ENCODE assay signal across 18 mouse cellular contexts in genomic region chr11:75323326-75323737, GRCm38 (mm10). TPM values are rescaled to one million over a fixed set of nuclear protein-coding genes. Genes with fewer than 3 reads are reported as not detected.
DNase-seq lines count a peak whose midpoint lies in the region; ATAC-seq and TF ChIP-seq lines count a peak whose summit lies in the region.
"Had no signal": no experiment of that assay in that cellular context is flagged by ENCODE, and none has a peak within 500 bp of the region (broad histone marks: within the 10 kb centered on the region; RNA-seq: fewer than 3 reads in every experiment).

No protein-coding gene starts in this region.

- H3K9ac ChIP-seq in lung, postnatal 0 days (replicated peaks; ENCODE audit: low read depth) = no peak overlapping the region
- H3K9ac ChIP-seq in hindbrain, embryonic 12.5 days = no peak overlapping the region
- H3K9ac ChIP-seq: embryonic facial prominence, embryonic 15.5 days; heart, embryonic 15.5 days; hindbrain, embryonic 15.5 days; kidney, embryonic 15.5 days; stomach, embryonic 15.5 days had no signal

- H3K9me3 ChIP-seq in lung, postnatal 0 days (ENCODE audit: low read length) = no peaks in the 10 kb centered on the region
- no peaks in the 10 kb centered on the region for H3K9me3 ChIP-seq in hindbrain, embryonic 12.5 days (replicated peaks)
- H3K9me3 ChIP-seq: embryonic facial prominence, embryonic 15.5 days; heart, embryonic 15.5 days; hindbrain, embryonic 15.5 days; kidney, embryonic 15.5 days; stomach, embryonic 15.5 days had no signal

- H3K4me1 ChIP-seq in lung, postnatal 0 days (ENCODE audit: insufficient read depth, low read depth, low read length) = no peaks in the 10 kb centered on the region
- H3K4me1 ChIP-seq in cortical plate, adult 2 months (ENCODE audit: control insufficient read depth, insufficient read depth, low read length) = no peaks in the 10 kb centered on the region; the same call in 1 of the 2 replicates
- peaks cover 7% of the 10 kb centered on the region; the same call in 1 of the 2 replicates for H3K4me1 ChIP-seq in hindbrain, embryonic 12.5 days

- H3K36me3 ChIP-seq in lung, postnatal 0 days (ENCODE audit: insufficient read depth, low read length) = no peaks in the 10 kb centered on the region; the same call in 1 of the 2 replicates
- peaks cover 2% of the 10 kb centered on the region for H3K36me3 ChIP-seq in hindbrain, embryonic 12.5 days

- no peak for TF ChIP-seq POLR2A in cortical plate, adult 2 months (IDR thresholded peaks at IDR 0.05; ENCODE audit: extremely low read depth, insufficient read depth, low read length)

- H3K4me3 ChIP-seq in lung, postnatal 0 days (ENCODE audit: low read depth, low read length) = no peak overlapping the region
- no peak overlapping the region for H3K4me3 ChIP-seq in cortical plate, adult 2 months (ENCODE audit: insufficient read depth, low read length)
- no peak overlapping the region for H3K4me3 ChIP-seq in hindbrain, embryonic 12.5 days
- H3K4me3 ChIP-seq: embryonic facial prominence, embryonic 15.5 days; heart, embryonic 15.5 days; hindbrain, embryonic 15.5 days; kidney, embryonic 15.5 days; stomach, embryonic 15.5 days had no signal

- peak; percentile 42 for TF ChIP-seq CTCF in lung, postnatal 0 days (IDR thresholded peaks at IDR 0.05)
- TF ChIP-seq CTCF in cortical plate, adult 2 months (IDR thresholded peaks at IDR 0.05; ENCODE audit: extremely low read depth, insufficient read depth, low read length) = 0 out of 2 replicates have a peak, but pooled peaks have one; percentile 5

- 52% methylated on average over 8 of the region's 8 CpGs for WGBS in lung, postnatal 0 days
- 81% methylated on average over 8 of the region's 8 CpGs for WGBS in hindbrain, embryonic 12.5 days

- no peak for ATAC-seq in lung, postnatal 0 days
- ATAC-seq in hindbrain, embryonic 12.5 days (ENCODE audit: low FRiP score) = no peak
- ATAC-seq in megakaryocyte, adult 5-6 weeks (ENCODE audit: poor library complexity, severe bottlenecking) = no peak
- ATAC-seq: forebrain, embryonic 14.5 days had no signal

- no peak for DNase-seq in lung, postnatal 0 days (ENCODE audit: low spot score)
- no peak for DNase-seq in lung, postnatal 10 days
- peak; percentile 61 for DNase-seq in R1 (ENCODE audit: low read depth, low spot score)
- DNase-seq in naive thymus-derived CD4-positive, alpha-beta T cell, adult 2 months (ENCODE audit: low read depth) = peak; percentile 54
- DNase-seq in frontal cortex, postnatal 14 days (ENCODE audit: low spot score in 2 of 2) = no peak
- DNase-seq: cerebellum, adult 9-11 months; gastrocnemius, postnatal 14 days had no signal

- no peaks in the 10 kb centered on the region for H3K27me3 ChIP-seq in lung, postnatal 0 days (replicated peaks; ENCODE audit: insufficient read depth, low read length)
- H3K27me3 ChIP-seq in hindbrain, embryonic 12.5 days = no peaks in the 10 kb centered on the region
- H3K27me3 ChIP-seq: CH12.LX; embryonic facial prominence, embryonic 15.5 days; heart, embryonic 15.5 days; hindbrain, embryonic 15.5 days; kidney, embryonic 15.5 days; stomach, embryonic 15.5 days had no signal

- no peak overlapping the region for H3K4me2 ChIP-seq in lung, postnatal 0 days (replicated peaks; ENCODE audit: low read depth, low read length)
- no peak overlapping the region for H3K4me2 ChIP-seq in hindbrain, embryonic 12.5 days (replicated peaks)
- H3K4me2 ChIP-seq: embryonic facial prominence, embryonic 15.5 days; heart, embryonic 15.5 days; hindbrain, embryonic 15.5 days; kidney, embryonic 15.5 days; stomach, embryonic 15.5 days had no signal

- H3K27ac ChIP-seq in lung, postnatal 0 days (ENCODE audit: low read length) = no peak overlapping the region
- H3K27ac ChIP-seq in cortical plate, adult 2 months (ENCODE audit: insufficient read depth, low read length) = no peak overlapping the region
- no peak overlapping the region for H3K27ac ChIP-seq in hindbrain, embryonic 12.5 days
- H3K27ac ChIP-seq: heart, embryonic 15.5 days; kidney, embryonic 15.5 days; macrophage; stomach, embryonic 15.5 days had no signal

- TF ChIP-seq EP300 in lung, postnatal 0 days (IDR thresholded peaks at IDR 0.05) = no peak

RNA-seq across cellular contexts. Expression of gene Rpa1, which starts 24.8 kb away (rescaled TPM):
- 44.7 and 52.3 TPM in 2 replicates for polyA plus RNA-seq in lung, postnatal 0 days (2015; fragmentation: Nextera tagmentation; extraction: Ambion mirVana)
- polyA plus RNA-seq in cortical plate, adult 2 months (2012; rRNA removed) = 31.6 and 36.1 TPM in 2 replicates
- 96.9 and 99.5 TPM in 2 replicates for polyA plus RNA-seq in hindbrain, embryonic 12.5 days (2016; fragmentation: Nextera tagmentation; extraction: Ambion mirVana)
- 37.2 and 37.6 TPM in 2 replicates for total RNA-seq in megakaryocyte, adult 5-6 weeks (2015)
- total RNA-seq in megakaryocyte, adult 5-6 weeks (2017) = 126 and 129 TPM in 2 replicates

RNA-seq across cellular contexts. Expression of gene Smyd4, which starts 24.9 kb away (rescaled TPM):
- 6.4 and 6.6 TPM in 2 replicates for polyA plus RNA-seq in lung, postnatal 0 days (2015; fragmentation: Nextera tagmentation; extraction: Ambion mirVana)
- 9.5 and 10.0 TPM in 2 replicates for polyA plus RNA-seq in cortical plate, adult 2 months (2012; rRNA removed)
- polyA plus RNA-seq in hindbrain, embryonic 12.5 days (2016; fragmentation: Nextera tagmentation; extraction: Ambion mirVana) = 13.4 and 17.3 TPM in 2 replicates
- total RNA-seq in megakaryocyte, adult 5-6 weeks (2015) = 1.9 and 4.9 TPM in 2 replicates
- total RNA-seq in megakaryocyte, adult 5-6 weeks (2017) = 6.5 and 12.7 TPM in 2 replicates

Comparison
In these comparisons a context has a peak if more than half of its experiments do, and no peak if none do; other contexts are left out.
1. DNase-seq: peak in R1 (single experiment) and naive thymus-derived CD4-positive, alpha-beta T cell, adult 2 months (single experiment); none in lung, postnatal 0 days (single experiment), lung, postnatal 10 days (single experiment) and frontal cortex, postnatal 14 days (0 of 2).